Mouse (Mus musculus) liver, embryonic 11.5 days (tissue): ENCODE data around the gene Map3k21. TPM values are rescaled to one million over a fixed set of nuclear protein-coding genes. Genes with fewer than 3 reads are reported as not detected.

Experiments
- ATAC-seq: fragments of 200-750 bp; cut with Nextera tagmentation; replicated peaks from 2 replicates; pipeline ENCODE4 v1.8.0; 2017; ENCODE audit warnings: moderate number of reproducible peaks, mild to moderate bottlenecking, moderate TSS enrichment, moderate library complexity; ENCODE audit not compliant: low FRiP score
- DNase-seq: peaks from one replicate; pipeline ENCODE4 v3.0.0-alpha.2; 2017; ENCODE audit warnings: low spot score
- H3K27ac ChIP-seq: fragments of 300-500 bp; sonication (generic); 2 replicates; pipeline ENCODE4 v1.5.1; 2014; ENCODE audit warnings: mild to moderate bottlenecking, low read depth, low read length, control low read depth
- H3K27me3 ChIP-seq: fragments of 300-500 bp; sonication (generic); replicated peaks from 2 replicates; pipeline ENCODE4 v1.6.1; 2014; ENCODE audit warnings: low read length, mixed read lengths; ENCODE audit not compliant: control insufficient read depth, insufficient read depth
- H3K36me3 ChIP-seq: fragments of 300-500 bp; sonication (generic); 2 replicates; pipeline ENCODE4 v1.6.1; 2014; ENCODE audit warnings: mild to moderate bottlenecking, low read length, moderate library complexity, mixed read lengths; ENCODE audit not compliant: control insufficient read depth, insufficient read depth
- H3K4me1 ChIP-seq: fragments of 300-500 bp; sonication (generic); replicated peaks from 2 replicates; pipeline ENCODE4 v1.6.1; 2014; ENCODE audit warnings: low read length, mixed read lengths; ENCODE audit not compliant: control insufficient read depth, insufficient read depth
- H3K4me2 ChIP-seq: fragments of 300-500 bp; sonication (generic); 2 replicates; pipeline ENCODE4 v1.6.1; 2014; ENCODE audit warnings: mild to moderate bottlenecking, control low read depth, moderate library complexity
- H3K4me3 ChIP-seq: fragments of 300-500 bp; sonication (generic); 2 replicates; pipeline ENCODE4 v1.5.1; 2014; ENCODE audit warnings: low read depth, low read length, control low read depth
- H3K9ac ChIP-seq: fragments of 300-500 bp; sonication (generic); 2 replicates; pipeline ENCODE4 v1.6.1; 2014; ENCODE audit warnings: low read depth, low read length, control low read depth
- H3K9me3 ChIP-seq: fragments of 300-500 bp; sonication (generic); 2 replicates; pipeline ENCODE4 v1.6.1; 2016; ENCODE audit warnings: low read length, inconsistent platforms, mixed read lengths; ENCODE audit not compliant: control insufficient read depth
- WGBS: fragments of 180-500 bp; shearing (Covaris S2); extraction: QIAGEN DNeasy Blood & Tissue Kit; methylation state at CpG from one replicate; pipeline ENCODE4 v1.1.7; 2014; 5-methylcytosine and 5-hydroxymethylcytosine counted together
- polyA plus RNA-seq: library from polyadenylated mRNA; unstranded; fragments of >200 nt; fragmentation: Nextera tagmentation; extraction: Ambion mirVana; gene quantifications from 2 replicates; pipeline ENCODE4 v1.2.1, GENCODE M21; 2014

Gene Map3k21
- polyA plus RNA-seq, 1 experiment from 2014 or later, result 0.07 TPM

DNA sequence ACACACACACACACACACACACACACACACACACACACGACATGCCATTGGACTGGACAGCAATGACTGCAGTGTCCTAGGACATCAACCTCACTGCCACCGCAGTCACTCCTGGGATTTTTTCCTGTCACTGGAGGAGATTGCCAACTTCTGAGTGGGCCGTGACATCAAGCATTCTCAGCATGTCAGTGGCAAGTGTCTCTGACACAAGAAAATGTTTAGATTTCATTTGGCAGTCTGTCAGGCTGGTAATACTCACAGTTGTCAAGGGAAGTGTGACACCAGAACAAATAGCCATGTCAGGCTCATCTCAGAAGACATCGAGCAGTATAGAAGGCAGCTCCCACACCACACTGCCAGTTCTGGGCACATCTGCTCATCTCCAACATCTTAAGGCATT lies 29.8 kb upstream of the Map3k21 start:
- no peaks in the 10 kb centered on the region for H3K9me3 ChIP-seq
- no peaks in the 10 kb centered on the region for H3K27me3 ChIP-seq
- ATAC-seq (no peak), DNase-seq (no peak)
- H3K4me1 ChIP-seq, result no peaks in the 10 kb centered on the region
- H3K4me2 ChIP-seq, result no peak overlapping the region
- no peaks in the 10 kb centered on the region for H3K36me3 ChIP-seq
- H3K4me3 ChIP-seq, result no peak overlapping the region
- H3K27ac ChIP-seq, result no peak overlapping the region
- WGBS, result 77% methylated on average over 4 of the region's 4 CpGs
- no peak overlapping the region for H3K9ac ChIP-seq

DNA sequence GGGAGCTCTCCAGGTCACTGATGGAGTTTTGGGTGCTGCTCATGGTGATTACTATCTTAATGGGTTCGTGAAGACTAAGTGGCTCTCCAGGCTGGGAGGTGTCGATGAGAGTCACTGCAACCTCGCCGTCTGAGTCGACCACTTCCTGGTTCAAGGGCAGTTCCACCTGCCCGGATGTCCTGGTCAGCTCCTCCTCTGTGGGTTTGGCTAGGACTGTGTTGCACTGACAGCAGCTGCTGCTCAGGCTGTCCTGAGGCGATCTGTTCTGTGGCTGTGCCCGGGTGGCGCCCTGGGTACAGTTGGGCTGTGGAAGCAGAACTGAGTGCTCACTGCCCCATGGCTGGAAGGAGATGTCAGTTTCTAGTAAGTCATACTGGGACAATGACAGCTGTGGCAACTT lies 22.7 kb upstream of the Map3k21 start:
- WGBS, result 64% methylated on average over 9 of the region's 9 CpGs

DNA sequence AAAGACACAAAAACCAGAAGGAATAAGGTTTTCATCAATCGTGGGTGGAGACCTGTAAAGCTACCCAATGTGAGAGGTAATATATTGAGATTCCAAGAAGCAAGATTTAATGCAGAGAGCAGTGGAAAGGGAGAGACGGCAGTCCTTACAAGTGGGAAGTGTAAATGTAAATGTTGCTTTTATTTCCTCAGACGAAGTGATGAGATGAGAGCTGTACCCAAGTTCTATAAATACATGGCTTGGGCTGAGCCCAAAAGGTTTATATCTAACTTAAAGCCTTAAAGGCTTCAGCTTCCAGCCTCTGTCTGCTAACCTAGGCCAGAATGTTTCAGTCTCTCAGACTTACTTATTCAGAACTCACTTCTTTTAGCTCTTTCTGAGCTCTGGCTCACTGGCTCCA lies 20.3 kb upstream of the Map3k21 start:
- no peaks in the 10 kb centered on the region for H3K27me3 ChIP-seq
- H3K4me2 ChIP-seq, result no peak overlapping the region
- H3K36me3 ChIP-seq, result no peaks in the 10 kb centered on the region
- DNase-seq, result no peak
- H3K4me1 ChIP-seq, result no peaks in the 10 kb centered on the region
- H3K9me3 ChIP-seq, result no peaks in the 10 kb centered on the region
- WGBS, result 80% methylated on average over 3 of the region's 3 CpGs
- H3K27ac ChIP-seq, result no peak overlapping the region
- no peak overlapping the region for H3K9ac ChIP-seq
- no peak for ATAC-seq
- no peak overlapping the region for H3K4me3 ChIP-seq

More for the DNA sequence above, 22.7 kb upstream of the Map3k21 start:
- DNase-seq (no peak), ATAC-seq (no peak)
- Histone ChIP-seq H3K27me3 (no peaks in the 10 kb centered on the region), H3K36me3 (no peaks in the 10 kb centered on the region), H3K9me3 (no peaks in the 10 kb centered on the region), H3K4me1 (no peaks in the 10 kb centered on the region), H3K27ac (no peak overlapping the region), H3K4me3 (no peak overlapping the region), H3K4me2 (no peak overlapping the region), H3K9ac (no peak overlapping the region)

DNA sequence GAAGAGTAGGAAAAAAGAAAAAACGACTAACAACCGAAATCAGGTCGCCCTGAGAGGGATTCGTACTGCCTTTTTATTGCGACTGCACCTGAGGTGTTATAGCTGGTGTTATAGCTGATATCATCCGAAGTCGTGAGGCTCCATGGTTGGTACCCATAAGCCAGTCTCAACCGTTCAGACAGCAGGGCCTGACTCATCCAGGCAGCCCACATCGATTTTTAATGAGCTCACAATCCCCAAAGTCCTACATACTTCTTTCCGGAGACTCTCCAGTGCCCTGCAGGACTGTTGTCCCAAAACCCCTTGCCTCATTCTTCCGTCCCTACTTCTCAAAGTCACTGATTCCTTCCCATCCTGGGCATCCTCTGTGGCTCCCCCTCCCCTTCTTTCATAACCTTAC lies 12.9 kb upstream of the Map3k21 start:
- Histone ChIP-seq H3K9me3 (no peaks in the 10 kb centered on the region), H3K4me2 (no peak overlapping the region), H3K27me3 (peaks cover 28% of the 10 kb centered on the region), H3K4me3 (no peak overlapping the region), H3K36me3 (no peaks in the 10 kb centered on the region), H3K4me1 (0 out of 2 replicates have a peak, but pooled peaks cover 3% of the 10 kb centered on the region), H3K9ac (no peak overlapping the region), H3K27ac (no peak overlapping the region)
- DNase-seq, result no peak
- WGBS, result 55% methylated on average over 11 of the region's 11 CpGs
- no peak for ATAC-seq

DNA sequence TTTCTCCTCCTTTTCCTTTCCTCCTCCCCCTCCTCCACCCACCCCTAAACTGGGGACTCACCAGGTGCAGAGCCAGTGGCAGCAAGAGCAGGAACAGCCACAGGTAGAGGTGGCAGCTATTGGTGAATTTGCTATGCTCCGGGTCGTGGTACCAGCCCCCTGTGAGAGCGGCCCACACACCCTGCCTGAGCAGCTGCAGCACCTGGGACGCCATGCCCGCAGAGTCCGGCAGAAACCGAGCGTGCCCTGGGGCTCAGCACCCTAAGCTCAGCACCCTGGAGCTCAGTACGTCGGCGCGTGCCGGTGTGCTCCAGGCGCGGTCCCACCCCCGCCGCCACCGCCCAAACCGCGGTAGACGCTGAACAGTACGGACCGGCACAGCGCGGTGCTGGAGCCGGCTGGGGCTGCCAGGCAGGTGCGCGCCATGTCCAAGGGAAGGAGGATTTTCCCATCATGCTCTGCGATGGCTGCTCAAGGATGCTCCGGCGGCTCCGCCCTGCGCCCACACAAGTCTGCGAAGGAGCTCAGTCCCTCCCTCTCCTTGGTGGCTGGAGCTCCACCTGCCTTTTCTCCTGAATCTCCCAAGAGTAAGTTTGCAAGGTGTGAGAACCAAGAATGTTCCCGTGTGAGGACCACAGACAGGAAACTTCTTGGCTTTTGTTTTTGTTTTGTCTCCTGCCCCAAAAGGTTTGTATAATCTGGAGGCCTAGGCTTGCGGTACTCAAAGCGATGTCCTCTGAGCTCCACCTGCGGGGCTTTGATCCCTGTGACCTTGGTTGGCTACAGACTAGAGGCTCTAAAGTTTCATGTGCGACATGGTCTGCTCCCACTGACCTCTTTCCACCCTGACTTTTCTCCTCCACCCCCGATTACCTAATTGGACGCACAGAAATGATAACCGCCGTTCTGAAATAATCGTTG lies 12.1 kb upstream of the Map3k21 start, which contains the start of gene Pcnx2:
Pcnx2 (minus strand) TSS at position 450 of the 921 bp plus-strand sequence.
- DNase-seq, result no peak
- no peak; the same call in 1 of the 2 replicates for ATAC-seq
- Histone ChIP-seq H3K9me3 (no peaks in the 10 kb centered on the region), H3K36me3 (no peaks in the 10 kb centered on the region), H3K4me1 (0 out of 2 replicates have a peak, but pooled peaks cover 3% of the 10 kb centered on the region), H3K4me3 (peak within 1 kb of the TSS; percentile 19; the same call in 1 of the 2 replicates), H3K9ac (no peak within 1 kb of the TSS), H3K27me3 (peaks cover 28% of the 10 kb centered on the region), H3K4me2 (peak within 1 kb of the TSS; percentile 46), H3K27ac (no peak within 1 kb of the TSS)
- 10% methylated on average over 44 of the region's 44 CpGs for WGBS

DNA sequence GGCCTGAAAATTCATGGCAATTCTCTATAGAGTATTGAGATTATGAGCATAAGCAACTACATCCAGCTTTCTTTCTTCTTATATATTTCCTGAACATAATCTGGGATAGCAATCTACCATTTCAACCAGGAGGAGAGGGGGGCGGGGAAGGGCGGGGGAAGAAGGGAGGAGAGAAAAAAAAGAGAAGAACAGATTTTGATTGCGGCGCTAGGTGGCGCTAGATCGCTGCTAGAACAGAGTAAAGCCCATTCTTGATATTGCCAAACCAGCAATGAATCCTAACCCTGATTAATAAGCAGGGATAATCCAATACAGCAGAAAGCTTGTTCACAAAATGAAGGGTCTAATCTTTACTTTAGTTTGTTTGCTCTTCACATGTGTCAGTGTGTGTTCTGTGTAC lies 11.4 kb upstream of the Map3k21 start:
- ATAC-seq (no peak), DNase-seq (no peak)
- Histone ChIP-seq H3K27me3 (peaks cover 28% of the 10 kb centered on the region), H3K27ac (no peak overlapping the region), H3K4me2 (no peak overlapping the region), H3K9me3 (no peaks in the 10 kb centered on the region), H3K9ac (no peak overlapping the region), H3K36me3 (no peaks in the 10 kb centered on the region), H3K4me3 (no peak overlapping the region), H3K4me1 (0 out of 2 replicates have a peak, but pooled peaks cover 3% of the 10 kb centered on the region)
- 0% methylated on average over 6 of the region's 6 CpGs for WGBS

DNA sequence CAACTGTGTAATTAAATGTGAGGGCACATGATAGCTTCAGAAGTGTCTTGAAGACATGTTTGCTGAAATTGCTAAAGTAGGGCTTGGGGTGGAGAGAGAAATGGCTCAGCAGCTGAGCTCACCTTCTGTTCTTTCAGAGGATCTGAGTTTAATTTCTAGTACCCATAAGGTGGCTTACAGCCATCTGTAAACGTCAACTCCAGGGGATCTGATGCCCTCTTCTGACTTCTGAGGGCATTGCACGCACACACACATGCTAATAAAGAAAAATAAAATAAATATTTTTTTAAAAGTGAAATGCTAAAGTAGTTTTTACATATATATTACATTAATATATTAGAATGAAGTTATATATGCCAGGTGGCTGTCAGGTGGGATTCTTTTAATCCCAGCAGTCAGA lies 9.1 kb upstream of the Map3k21 start:
- H3K27me3 ChIP-seq, result peaks cover 27% of the 10 kb centered on the region
- no peak overlapping the region for H3K9ac ChIP-seq
- H3K9me3 ChIP-seq, result no peaks in the 10 kb centered on the region
- H3K36me3 ChIP-seq, result no peaks in the 10 kb centered on the region
- ATAC-seq, result no peak
- WGBS, result 12% methylated on average over 2 of the region's 2 CpGs
- no peak for DNase-seq
- no peak overlapping the region for H3K4me3 ChIP-seq
- H3K27ac ChIP-seq, result no peak overlapping the region
- no peak overlapping the region for H3K4me2 ChIP-seq
- 0 out of 2 replicates have a peak, but pooled peaks cover 3% of the 10 kb centered on the region for H3K4me1 ChIP-seq

DNA sequence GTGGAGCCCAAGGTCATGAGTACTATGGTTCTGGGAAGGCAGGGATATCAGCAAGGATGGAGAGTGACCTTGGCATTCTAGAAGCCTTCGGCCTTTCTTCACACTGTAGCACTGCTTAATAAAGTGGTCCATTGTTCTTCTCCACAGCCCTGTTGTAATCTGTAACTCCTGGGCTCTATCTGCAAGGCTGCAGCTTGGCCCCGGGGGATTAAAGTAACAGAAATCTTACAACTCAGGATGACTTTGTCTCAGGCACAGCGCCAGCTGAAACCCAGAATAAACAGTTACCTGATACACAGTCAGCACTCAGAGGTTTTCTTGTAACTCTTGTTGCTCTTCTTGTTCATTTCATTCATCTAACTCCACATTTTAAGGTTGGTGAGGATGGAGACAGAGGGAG lies 7.7 kb upstream of the Map3k21 start:
- DNase-seq (no peak), ATAC-seq (no peak)
- Histone ChIP-seq H3K4me1 (0 out of 2 replicates have a peak, but pooled peaks cover 3% of the 10 kb centered on the region), H3K36me3 (no peaks in the 10 kb centered on the region), H3K27ac (no peak overlapping the region), H3K27me3 (peaks cover 13% of the 10 kb centered on the region), H3K4me2 (no peak overlapping the region), H3K9me3 (no peaks in the 10 kb centered on the region), H3K9ac (no peak overlapping the region), H3K4me3 (no peak overlapping the region)
- 61% methylated on average over 3 of the region's 3 CpGs for WGBS

DNA sequence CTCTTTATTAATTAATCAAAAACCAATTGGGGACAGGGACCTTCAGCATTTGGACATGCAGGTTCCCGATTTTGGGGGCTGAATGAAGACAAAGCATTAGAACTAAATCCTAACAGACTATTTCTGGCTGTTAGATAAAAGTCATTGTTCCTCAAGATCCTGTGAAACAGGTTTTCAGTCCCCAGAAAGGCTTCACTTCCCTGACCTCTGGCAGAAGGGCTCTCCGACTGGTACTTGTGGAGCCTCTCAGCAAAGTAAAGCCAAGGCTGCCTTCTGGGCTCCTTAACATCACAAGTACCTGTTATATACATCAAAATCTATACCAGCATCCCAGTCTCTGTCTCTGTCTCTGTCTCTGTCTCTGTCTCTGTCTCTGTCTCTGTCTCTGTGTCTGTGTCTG lies 4.9 kb upstream of the Map3k21 start:
- ATAC-seq, result no peak
- no peaks in the 10 kb centered on the region for H3K9me3 ChIP-seq
- H3K36me3 ChIP-seq, result no peaks in the 10 kb centered on the region
- H3K27me3 ChIP-seq, result peaks cover 21% of the 10 kb centered on the region
- no peak overlapping the region for H3K4me3 ChIP-seq
- no peaks in the 10 kb centered on the region for H3K4me1 ChIP-seq
- DNase-seq, result no peak
- H3K9ac ChIP-seq, result no peak overlapping the region
- WGBS, result 67% methylated on average over 2 of the region's 2 CpGs
- no peak overlapping the region for H3K27ac ChIP-seq
- no peak overlapping the region for H3K4me2 ChIP-seq
